Mouse (Mus musculus) kidney, postnatal 0 days (tissue): ENCODE results near the gene Ankrd50. TPM values are rescaled to one million over a fixed set of nuclear protein-coding genes. Genes with fewer than 3 reads are reported as not detected.

Experiments
- ATAC-seq: fragments of 200-750 bp; cut with Nextera tagmentation; replicated peaks from 2 replicates; pipeline ENCODE4 v1.8.0; 2017; ENCODE audit warnings: low read depth, moderate number of reproducible peaks, moderate TSS enrichment, moderate library complexity; ENCODE audit not compliant: low FRiP score
- DNase-seq: peaks from one replicate; pipeline ENCODE4 v3.0.0-alpha.2; 2016; ENCODE audit warnings: low spot score
- H3K27ac ChIP-seq: fragments of 300-500 bp; sonication (generic); 2 replicates; pipeline ENCODE4 v1.5.1; 2014; ENCODE audit warnings: mild to moderate bottlenecking
- H3K27me3 ChIP-seq: fragments of 300-500 bp; sonication (generic); 2 replicates; pipeline ENCODE4 v1.6.1; 2014; ENCODE audit warnings: low read length, mixed read lengths; ENCODE audit not compliant: insufficient read depth
- H3K36me3 ChIP-seq: fragments of 300-500 bp; sonication (generic); 2 replicates; pipeline ENCODE4 v1.6.1; 2014; ENCODE audit warnings: low read length, mixed read lengths; ENCODE audit not compliant: insufficient read depth
- H3K4me1 ChIP-seq: fragments of 300-500 bp; sonication (generic); replicated peaks from 2 replicates; pipeline ENCODE4 v1.6.1; 2014; ENCODE audit warnings: antibody characterized with exemption, low read length, mixed read lengths; ENCODE audit not compliant: insufficient read depth
- H3K4me2 ChIP-seq: fragments of 300-500 bp; sonication (generic); 2 replicates; pipeline ENCODE4 v1.6.1; 2014; ENCODE audit warnings: mild to moderate bottlenecking, low read length, moderate library complexity, mixed read lengths
- H3K4me3 ChIP-seq: fragments of 300-500 bp; sonication (generic); replicated peaks from 2 replicates; pipeline ENCODE4 v1.5.1; 2014; ENCODE audit warnings: low read depth, low read length
- H3K9ac ChIP-seq: fragments of 300-500 bp; sonication (generic); 2 replicates; pipeline ENCODE4 v1.6.1; 2014; ENCODE audit warnings: low read depth, low read length
- H3K9me3 ChIP-seq: fragments of 300-500 bp; sonication (generic); replicated peaks from 2 replicates; pipeline ENCODE4 v1.6.1; 2016; ENCODE audit warnings: low read length, inconsistent platforms, mixed read lengths
- CTCF ChIP-seq: IDR thresholded peaks from 2 replicates; pipeline ENCODE4 v1.5.1; 2016; ENCODE audit warnings: antibody characterized with exemption, low read depth, mild to moderate bottlenecking, moderate library complexity
- WGBS: fragments of 180-500 bp; shearing (Covaris S2); extraction: QIAGEN DNeasy Blood & Tissue Kit; methylation state at CpG from one replicate; pipeline ENCODE4 v1.1.7; 2014; 5-methylcytosine and 5-hydroxymethylcytosine counted together
- polyA plus RNA-seq: library from polyadenylated mRNA; unstranded; fragments of >200 nt; fragmentation: Nextera tagmentation; extraction: Ambion mirVana; gene quantifications from 2 replicates; pipeline ENCODE4 v1.2.1, GENCODE M21; 2015

The Ankrd50 gene
- polyA plus RNA-seq, 1 experiment from 2014 or later, result 15.3 TPM

DNA sequence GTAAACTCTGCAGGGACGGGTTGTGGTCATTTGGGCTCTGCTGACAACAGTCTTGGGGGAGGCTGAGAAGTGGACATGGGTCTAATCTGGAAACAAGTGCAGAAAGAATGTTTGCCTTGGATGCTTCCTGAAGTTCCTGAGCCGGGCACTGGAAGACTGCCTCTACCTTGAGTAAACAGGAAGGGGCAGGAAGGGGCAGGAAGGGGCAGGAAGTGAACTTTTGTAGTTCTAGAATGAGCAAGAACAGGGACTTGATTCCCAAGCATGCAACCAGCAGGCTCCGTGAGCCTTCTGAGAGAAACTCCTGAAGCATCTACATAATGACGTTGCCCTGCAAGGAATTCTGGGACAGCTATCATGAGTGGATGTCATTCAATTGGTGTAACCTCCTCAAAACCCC is 60.7 kb downstream of the Ankrd50 start:
- WGBS, result 58% methylated on average over 4 of the region's 4 CpGs
- no peaks in the 10 kb centered on the region for H3K9me3 ChIP-seq
- TF ChIP-seq CTCF, result no peak

DNA sequence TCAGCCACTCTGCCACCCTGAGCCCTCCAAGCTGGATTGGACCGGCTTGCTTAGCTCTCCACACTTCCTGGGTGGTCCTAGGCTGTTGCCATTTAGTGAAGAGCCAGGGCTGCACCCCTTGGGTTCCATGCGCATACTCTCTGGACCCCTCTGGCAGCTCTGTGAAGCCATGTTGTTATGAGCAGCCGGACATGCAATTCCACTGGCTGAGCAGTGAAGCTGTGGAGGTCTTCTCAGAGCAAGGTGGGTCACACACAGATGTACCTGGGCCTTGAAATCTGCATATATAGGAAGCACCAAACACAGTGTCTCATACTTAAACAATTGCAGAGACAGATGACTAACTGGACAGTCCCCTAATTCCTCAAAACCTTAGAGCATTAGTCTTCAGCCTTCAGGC is 64.7 kb downstream of the Ankrd50 start:
- Histone ChIP-seq H3K36me3 (no peaks in the 10 kb centered on the region), H3K27ac (no peak overlapping the region), H3K4me2 (no peak overlapping the region), H3K9ac (no peak overlapping the region), H3K9me3 (no peaks in the 10 kb centered on the region), H3K4me1 (no peaks in the 10 kb centered on the region), H3K27me3 (no peaks in the 10 kb centered on the region), H3K4me3 (no peak overlapping the region)
- ATAC-seq (no peak), DNase-seq (no peak)
- no peak for TF ChIP-seq CTCF
- 91% methylated on average over 3 of the region's 3 CpGs for WGBS

More for the DNA sequence above, 60.7 kb downstream of the Ankrd50 start:
- no peak overlapping the region for H3K9ac ChIP-seq
- H3K4me3 ChIP-seq, result no peak overlapping the region
- H3K27me3 ChIP-seq, result no peaks in the 10 kb centered on the region
- ATAC-seq, result no peak
- H3K4me2 ChIP-seq, result no peak overlapping the region
- no peaks in the 10 kb centered on the region for H3K36me3 ChIP-seq
- H3K4me1 ChIP-seq, result no peaks in the 10 kb centered on the region
- H3K27ac ChIP-seq, result no peak overlapping the region
- DNase-seq, result no peak

DNA sequence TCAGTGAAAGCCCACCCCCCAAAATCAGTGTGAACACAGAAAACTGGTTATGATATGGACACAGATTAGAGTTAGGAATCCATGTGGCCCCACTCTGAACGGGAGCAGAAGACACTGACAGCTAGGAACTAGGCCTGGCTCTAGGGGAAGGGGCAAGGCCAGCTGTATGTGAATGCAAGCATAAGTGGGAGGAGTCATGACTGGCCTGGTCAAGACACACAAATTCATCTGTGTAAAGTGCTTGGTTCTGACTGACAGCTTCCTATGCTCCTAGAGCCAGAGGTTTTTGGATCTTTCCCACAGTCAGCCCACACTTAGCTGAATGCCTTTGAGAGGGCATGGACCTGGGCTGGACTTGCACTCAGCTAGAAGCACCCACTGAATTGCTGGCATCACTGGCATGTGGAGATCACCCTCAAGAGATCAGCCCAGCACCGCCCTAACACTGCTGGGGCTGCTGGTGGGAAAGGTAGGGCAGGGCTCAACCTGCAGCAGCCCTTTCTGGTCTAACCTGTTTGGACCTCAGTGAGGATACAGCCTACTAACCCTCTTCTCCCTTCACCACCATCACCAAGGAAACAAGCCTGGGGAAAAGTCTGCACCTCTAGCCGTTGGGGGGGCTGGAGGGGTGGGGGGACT is 69.2 kb downstream of the Ankrd50 start:
- Histone ChIP-seq H3K4me3 (no peak overlapping the region), H3K27me3 (no peaks in the 10 kb centered on the region), H3K9me3 (no peaks in the 10 kb centered on the region), H3K4me2 (no peak overlapping the region), H3K27ac (no peak overlapping the region), H3K36me3 (no peaks in the 10 kb centered on the region), H3K4me1 (no peaks in the 10 kb centered on the region), H3K9ac (no peak overlapping the region)
- no peak for DNase-seq
- WGBS, result 50% methylated on average over 3 of the region's 3 CpGs
- TF ChIP-seq CTCF, result no peak
- ATAC-seq, result peak; percentile 83; the same call in 1 of the 2 replicates
